Mouse (Mus musculus) forebrain, embryonic 14.5 days (tissue): ENCODE measurements around the gene Cdk19. TPM values are rescaled to one million over a fixed set of nuclear protein-coding genes. Genes with fewer than 3 reads are reported as not detected.
"Not testable (repeated sequence)": the region's sequence is repeated elsewhere in the genome, so short reads cannot be mapped to it uniquely, and the experiment has no call there.

Source experiments
- ATAC-seq: fragments of 200-750 bp; cut with Nextera tagmentation; 2 replicates; pipeline ENCODE4 v1.8.0; 2017; ENCODE audit warnings: mild to moderate bottlenecking, moderate library complexity
- DNase-seq: peaks from one replicate; pipeline ENCODE4 v3.0.0-alpha.2; 2015; ENCODE audit warnings: low spot score
- H3K27ac ChIP-seq: fragments of 300-500 bp; sonication (generic); 2 replicates; pipeline ENCODE4 v1.5.1; 2014; ENCODE audit warnings: low read depth, mild to moderate bottlenecking, control low read depth, low read length, moderate library complexity
- H3K27me3 ChIP-seq: fragments of 300-500 bp; sonication (generic); replicated peaks from 2 replicates; pipeline ENCODE4 v1.6.1; 2014; ENCODE audit warnings: low read length, control low read depth, mixed read lengths; ENCODE audit not compliant: control insufficient read depth, insufficient read depth
- H3K36me3 ChIP-seq: fragments of 300-500 bp; sonication (generic); 2 replicates; pipeline ENCODE4 v1.6.1; 2014; ENCODE audit warnings: low read length, control low read depth; ENCODE audit not compliant: control insufficient read depth, insufficient read depth
- H3K4me1 ChIP-seq: fragments of 300-500 bp; sonication (generic); 2 replicates; pipeline ENCODE4 v1.6.1; 2014; ENCODE audit warnings: antibody characterized with exemption, low read length, control low read depth; ENCODE audit not compliant: control insufficient read depth, insufficient read depth
- H3K4me2 ChIP-seq: fragments of 300-500 bp; sonication (generic); 2 replicates; pipeline ENCODE4 v1.6.1; 2014; ENCODE audit warnings: mild to moderate bottlenecking, control low read depth, low read length
- H3K4me3 ChIP-seq: fragments of 300-500 bp; sonication (generic); 2 replicates; pipeline ENCODE4 v1.5.1; 2014; ENCODE audit warnings: low read depth, low read length, control low read depth
- H3K9ac ChIP-seq: fragments of 300-500 bp; sonication (generic); 2 replicates; pipeline ENCODE4 v1.6.1; 2014; ENCODE audit warnings: mild to moderate bottlenecking, low read length, control low read depth, moderate library complexity
- H3K9me3 ChIP-seq: fragments of 300-500 bp; sonication (generic); replicated peaks from 2 replicates; pipeline ENCODE4 v1.6.1; 2016; ENCODE audit warnings: low read length, control low read depth, mixed read lengths; ENCODE audit not compliant: control insufficient read depth
- WGBS: fragments of 180-500 bp; shearing (Covaris S2); extraction: QIAGEN DNeasy Blood & Tissue Kit; methylation state at CpG from one replicate; pipeline ENCODE4 v1.1.7; 2014; 5-methylcytosine and 5-hydroxymethylcytosine counted together
- polyA plus RNA-seq: library from polyadenylated mRNA; unstranded; fragments of >200 nt; fragmentation: Nextera tagmentation; extraction: Ambion mirVana; gene quantifications from 2 replicates; pipeline ENCODE4 v1.2.1, GENCODE M21; 2014

Gene Cdk19
- polyA plus RNA-seq, 1 experiment from 2014 or later = 16.6 TPM

DNA sequence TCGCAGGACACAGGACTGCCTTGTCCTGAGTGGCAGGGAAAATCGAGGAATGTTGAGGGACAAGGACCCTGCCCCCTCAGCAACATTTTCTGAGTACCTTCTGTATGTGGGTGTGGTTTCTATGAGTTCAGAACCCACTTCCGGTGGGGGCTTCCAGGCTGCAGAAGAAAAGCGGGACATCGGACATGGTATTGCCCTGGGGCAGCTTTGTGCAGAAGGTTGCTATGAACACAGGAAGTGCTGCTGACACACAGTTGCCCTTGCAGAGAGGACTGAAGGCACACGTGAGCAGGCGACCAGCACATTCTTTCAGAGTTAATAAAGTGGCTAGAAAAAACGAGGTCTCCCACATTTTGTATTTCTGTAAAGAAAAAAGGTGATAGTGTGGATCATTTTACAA is 188.2 kb downstream of the Cdk19 start:
- H3K27me3 ChIP-seq = no peaks in the 10 kb centered on the region
- H3K9ac ChIP-seq = no peak overlapping the region
- ATAC-seq (no peak), DNase-seq (no peak)
- H3K27ac ChIP-seq = no peak overlapping the region
- no peaks in the 10 kb centered on the region for H3K4me1 ChIP-seq
- no peak overlapping the region for H3K4me3 ChIP-seq
- no peaks in the 10 kb centered on the region for H3K36me3 ChIP-seq
- H3K9me3 ChIP-seq = no peaks in the 10 kb centered on the region
- H3K4me2 ChIP-seq = no peak overlapping the region
- WGBS = 65% methylated on average over 8 of the region's 8 CpGs

DNA sequence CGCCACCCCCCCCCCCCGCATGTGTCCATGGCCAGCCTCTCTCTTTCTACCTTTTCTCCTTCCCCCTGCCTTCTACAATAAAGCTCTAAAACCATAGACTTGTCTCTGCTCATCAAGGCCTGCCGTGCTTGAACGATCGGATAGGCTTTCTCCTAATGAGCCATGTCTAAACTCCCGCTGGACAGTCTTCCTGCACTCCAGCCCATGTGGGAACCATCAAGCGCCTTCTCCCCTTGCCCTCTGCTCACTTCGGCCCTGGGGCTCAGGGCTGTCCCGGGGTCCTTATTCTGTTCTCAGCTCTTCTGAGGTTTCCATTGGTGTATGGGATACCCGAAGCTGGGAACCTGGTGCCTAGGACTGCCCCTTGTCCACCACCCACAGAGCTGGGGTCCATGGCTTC is 189.3 kb downstream of the Cdk19 start:
- no peak overlapping the region for H3K9ac ChIP-seq
- ATAC-seq (no peak), DNase-seq (no peak)
- 49% methylated on average over 8 of the region's 10 CpGs for WGBS
- no peaks in the 10 kb centered on the region for H3K27me3 ChIP-seq
- no peaks in the 10 kb centered on the region for H3K9me3 ChIP-seq
- H3K27ac ChIP-seq = no peak overlapping the region
- H3K4me3 ChIP-seq = no peak overlapping the region
- H3K36me3 ChIP-seq = no peaks in the 10 kb centered on the region
- no peak overlapping the region for H3K4me2 ChIP-seq
- no peaks in the 10 kb centered on the region for H3K4me1 ChIP-seq

DNA sequence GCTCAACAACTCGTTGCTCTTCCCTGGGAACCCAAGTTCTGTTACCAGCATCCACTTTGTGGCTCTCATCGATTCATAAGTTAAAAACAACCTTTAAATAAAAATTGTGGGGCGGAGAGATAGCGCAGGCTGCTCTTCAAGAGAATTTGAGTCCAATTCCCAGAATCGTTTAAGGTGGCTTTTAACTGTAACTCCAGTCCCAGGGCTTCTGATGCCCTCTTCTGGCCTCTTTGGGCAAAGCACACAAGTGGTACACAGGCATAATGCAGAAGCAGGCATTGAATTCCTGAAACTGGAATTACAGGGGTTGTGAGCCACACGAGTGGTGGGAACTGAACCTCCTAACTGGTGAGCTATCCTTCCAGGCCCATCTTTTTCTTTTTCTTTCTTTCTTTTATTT is 190.3 kb downstream of the Cdk19 start:
- Histone ChIP-seq H3K4me1 (no peaks in the 10 kb centered on the region), H3K27me3 (no peaks in the 10 kb centered on the region), H3K36me3 (no peaks in the 10 kb centered on the region), H3K9ac (no peak overlapping the region), H3K9me3 (no peaks in the 10 kb centered on the region), H3K27ac (no peak overlapping the region), H3K4me2 (no peak overlapping the region), H3K4me3 (no peak overlapping the region)
- peak; percentile 67 for DNase-seq
- no peak for ATAC-seq
- WGBS = 59% methylated on average over 6 of the region's 6 CpGs

DNA sequence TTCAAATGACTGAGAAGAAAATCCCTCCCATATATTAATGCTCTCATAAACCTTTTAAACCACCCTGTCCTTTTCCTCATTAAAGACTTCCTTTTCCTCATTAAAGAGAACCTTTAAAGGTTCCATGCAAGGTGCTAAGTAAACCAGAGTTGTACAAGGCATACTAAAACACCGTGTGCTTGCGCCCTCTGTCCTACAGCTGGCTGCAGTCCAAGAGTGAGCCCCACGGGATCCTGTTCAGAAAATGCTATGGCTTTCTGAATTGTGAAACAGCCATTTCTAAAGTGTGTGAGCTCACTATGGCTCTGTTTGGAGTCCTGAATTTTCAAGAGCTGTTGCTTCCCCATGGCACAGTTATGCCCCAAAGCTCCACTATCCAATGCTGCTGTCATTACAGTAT is 191.3 kb downstream of the Cdk19 start:
- ATAC-seq (no peak), DNase-seq (no peak)
- Histone ChIP-seq H3K4me1 (no peaks in the 10 kb centered on the region), H3K4me2 (no peak overlapping the region), H3K27me3 (no peaks in the 10 kb centered on the region), H3K27ac (no peak overlapping the region), H3K4me3 (no peak overlapping the region), H3K9me3 (no peaks in the 10 kb centered on the region), H3K9ac (no peak overlapping the region), H3K36me3 (no peaks in the 10 kb centered on the region)
- 51% methylated on average over 3 of the region's 3 CpGs for WGBS

DNA sequence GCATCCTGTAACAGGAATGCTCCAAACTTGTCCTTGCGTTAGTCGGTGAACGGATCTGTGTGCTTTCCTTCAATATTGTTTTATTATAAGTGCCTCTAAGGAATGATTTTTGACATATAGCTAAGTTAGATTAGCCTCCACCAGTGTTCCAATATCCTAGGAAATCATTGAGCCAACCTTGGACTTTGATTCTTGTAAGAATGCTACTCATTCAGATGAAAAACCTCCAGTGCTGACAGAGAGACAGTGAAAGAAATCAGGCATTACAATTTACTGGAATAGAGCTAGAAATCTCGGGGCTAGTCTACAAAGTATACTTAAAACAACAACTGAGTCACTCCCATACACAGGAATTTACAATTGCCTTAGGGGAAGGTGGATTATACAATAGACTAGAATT is 193.2 kb downstream of the Cdk19 start:
- not testable (repeated sequence) for H3K9me3 ChIP-seq, DNase-seq, H3K27ac ChIP-seq, H3K4me3 ChIP-seq, H3K9ac ChIP-seq, ATAC-seq, H3K27me3 ChIP-seq, H3K36me3 ChIP-seq, H3K4me2 ChIP-seq, H3K4me1 ChIP-seq
- WGBS = 94% methylated on average over 4 of the region's 4 CpGs

Other genes with a start within 250 kb of the Cdk19 start
- gene Slc16a10, start 197.3 kb upstream of the Cdk19 start, polyA plus RNA-seq = 2.2 and 2.7 TPM in 2 replicates
- 79.8 and 85.2 TPM in 2 replicates for gene Rpf2, start 92.5 kb upstream of the Cdk19 start, polyA plus RNA-seq
- gene Gtf3c6, start 81.5 kb upstream of the Cdk19 start, polyA plus RNA-seq = 78.0 and 79.9 TPM in 2 replicates
- gene Amd1, start 37.4 kb upstream of the Cdk19 start, polyA plus RNA-seq = 50.7 and 69.4 TPM in 2 replicates
- gene Slc22a16, start 230.8 kb downstream of the Cdk19 start, polyA plus RNA-seq = not detected in 2 replicates